7 mouse cellular contexts compared by ENCODE assay signal in genomic region chr10:58382621-58383101, GRCm38 (mm10). TPM values are rescaled to one million over a fixed set of nuclear protein-coding genes. Genes with fewer than 3 reads are reported as not detected.
DNase-seq lines count a peak whose midpoint lies in the region; ATAC-seq and TF ChIP-seq lines count a peak whose summit lies in the region.

No protein-coding gene starts in this region.

- peak; percentile 20 for DNase-seq in lung, postnatal 0 days (ENCODE audit: low spot score)
- DNase-seq in lung, postnatal 14 days, result no peak
- DNase-seq in forebrain, embryonic 14.5 days (ENCODE audit: low spot score), result peak; percentile 76
- no peak for DNase-seq in thymus, postnatal 25 days
- no peak for DNase-seq in thymus, postnatal 0 days (ENCODE audit: low spot score)

- peak; percentile 24 for TF ChIP-seq CTCF in lung, postnatal 0 days (IDR thresholded peaks at IDR 0.05)

- H3K9me3 ChIP-seq in lung, postnatal 0 days (ENCODE audit: low read length), result no peaks in the 10 kb centered on the region
- H3K9me3 ChIP-seq in forebrain, embryonic 14.5 days (replicated peaks; ENCODE audit: control insufficient read depth, low read length), result no peaks in the 10 kb centered on the region
- H3K9me3 ChIP-seq in liver, embryonic 12.5 days (replicated peaks), result no peaks in the 10 kb centered on the region
- no peaks in the 10 kb centered on the region for H3K9me3 ChIP-seq in stomach, embryonic 16.5 days (replicated peaks; ENCODE audit: control insufficient read depth, low read length)

- no peaks in the 10 kb centered on the region for H3K36me3 ChIP-seq in lung, postnatal 0 days (ENCODE audit: insufficient read depth, low read length)
- H3K36me3 ChIP-seq in forebrain, embryonic 14.5 days (ENCODE audit: control insufficient read depth, insufficient read depth, low read length), result no peaks in the 10 kb centered on the region
- H3K36me3 ChIP-seq in liver, embryonic 12.5 days, result peaks cover 17% of the 10 kb centered on the region
- no peaks in the 10 kb centered on the region for H3K36me3 ChIP-seq in stomach, embryonic 16.5 days (ENCODE audit: control insufficient read depth, insufficient read depth, low read length)

- TF ChIP-seq EP300 in lung, postnatal 0 days (IDR thresholded peaks at IDR 0.05), result no peak

- WGBS in lung, postnatal 0 days, result 23% methylated on average over 3 of the region's 3 CpGs
- WGBS in forebrain, embryonic 14.5 days, result 3% methylated on average over 3 of the region's 3 CpGs
- 25% methylated on average over 3 of the region's 3 CpGs for WGBS in liver, embryonic 12.5 days (ENCODE audit: insufficient replicate concordance)
- 24% methylated on average over 3 of the region's 3 CpGs for WGBS in stomach, embryonic 16.5 days

- ATAC-seq in lung, postnatal 0 days, result no peak
- peak; percentile 81 for ATAC-seq in forebrain, embryonic 14.5 days
- no peak for ATAC-seq in liver, embryonic 12.5 days
- ATAC-seq in stomach, embryonic 16.5 days (ENCODE audit: insufficient read depth, low FRiP score), result peak; percentile 56; the same call in 1 of the 2 replicates

- no peak overlapping the region for H3K4me2 ChIP-seq in lung, postnatal 0 days (replicated peaks; ENCODE audit: low read depth, low read length)
- H3K4me2 ChIP-seq in forebrain, embryonic 14.5 days (ENCODE audit: low read length), result peak overlapping the region; percentile 19; the same call in 1 of the 2 replicates
- no peak overlapping the region for H3K4me2 ChIP-seq in liver, embryonic 12.5 days
- H3K4me2 ChIP-seq in stomach, embryonic 16.5 days (ENCODE audit: low read depth, low read length), result peak overlapping the region; percentile 4; the same call in 1 of the 2 replicates

- H3K4me3 ChIP-seq in lung, postnatal 0 days (ENCODE audit: low read depth, low read length), result no peak overlapping the region
- no peak overlapping the region for H3K4me3 ChIP-seq in forebrain, embryonic 14.5 days (ENCODE audit: low read depth, low read length)
- H3K4me3 ChIP-seq in liver, embryonic 12.5 days, result no peak overlapping the region
- no peak overlapping the region for H3K4me3 ChIP-seq in stomach, embryonic 16.5 days (replicated peaks; ENCODE audit: low read length)

- no peak overlapping the region for H3K9ac ChIP-seq in lung, postnatal 0 days (replicated peaks; ENCODE audit: low read depth)
- H3K9ac ChIP-seq in forebrain, embryonic 14.5 days (ENCODE audit: low read length), result 0 out of 2 replicates have a peak overlapping the region, but pooled peaks have one; percentile 8
- H3K9ac ChIP-seq in liver, embryonic 12.5 days, result no peak overlapping the region
- no peak overlapping the region for H3K9ac ChIP-seq in stomach, embryonic 16.5 days (ENCODE audit: low read length)

- H3K4me1 ChIP-seq in lung, postnatal 0 days (ENCODE audit: insufficient read depth, low read depth, low read length), result peaks cover 7% of the 10 kb centered on the region; the same call in 1 of the 2 replicates
- H3K4me1 ChIP-seq in forebrain, embryonic 14.5 days (ENCODE audit: control insufficient read depth, insufficient read depth, low read length), result peaks cover 31% of the 10 kb centered on the region
- H3K4me1 ChIP-seq in liver, embryonic 12.5 days, result peaks cover 63% of the 10 kb centered on the region
- peaks cover 31% of the 10 kb centered on the region for H3K4me1 ChIP-seq in stomach, embryonic 16.5 days (ENCODE audit: control insufficient read depth, insufficient read depth, low read length)

- no peaks in the 10 kb centered on the region for H3K27me3 ChIP-seq in lung, postnatal 0 days (replicated peaks; ENCODE audit: insufficient read depth, low read length)
- no peaks in the 10 kb centered on the region for H3K27me3 ChIP-seq in forebrain, embryonic 14.5 days (replicated peaks; ENCODE audit: control insufficient read depth, insufficient read depth, low read length)
- H3K27me3 ChIP-seq in liver, embryonic 12.5 days (replicated peaks), result no peaks in the 10 kb centered on the region
- no peaks in the 10 kb centered on the region for H3K27me3 ChIP-seq in stomach, embryonic 16.5 days (ENCODE audit: control insufficient read depth, insufficient read depth, low read length)

- peak overlapping the region; percentile 16 for H3K27ac ChIP-seq in lung, postnatal 0 days (ENCODE audit: low read length)
- peak overlapping the region; percentile 78 for H3K27ac ChIP-seq in forebrain, embryonic 14.5 days (ENCODE audit: low read depth, low read length)
- peak overlapping the region; percentile 5; the same call in 1 of the 2 replicates for H3K27ac ChIP-seq in liver, embryonic 12.5 days
- H3K27ac ChIP-seq in stomach, embryonic 16.5 days (ENCODE audit: low read length), result peak overlapping the region; percentile 65

RNA-seq across cellular contexts. Expression of gene Lims1, which starts 59.4 kb away (rescaled TPM):
- polyA plus RNA-seq in lung, postnatal 0 days (2015; fragmentation: Nextera tagmentation; extraction: Ambion mirVana), result 314 and 322 TPM in 2 replicates
- polyA plus RNA-seq in forebrain, embryonic 14.5 days (2014; fragmentation: Nextera tagmentation; extraction: Ambion mirVana), result 66.8 and 68.1 TPM in 2 replicates
- polyA plus RNA-seq in liver, embryonic 12.5 days (2016; fragmentation: Nextera tagmentation; extraction: Ambion mirVana), result 112 and 121 TPM in 2 replicates
- polyA plus RNA-seq in stomach, embryonic 16.5 days (2015; fragmentation: Nextera tagmentation; extraction: Ambion mirVana), result 136 and 161 TPM in 2 replicates
- polyA plus RNA-seq in thymus, postnatal 0 days (2015; fragmentation: Nextera tagmentation; extraction: Ambion mirVana), result 141 and 155 TPM in 2 replicates

Comparison
In these comparisons a context has a peak if more than half of its experiments do, and no peak if none do; other contexts are left out.
1. DNase-seq: peak in lung, postnatal 0 days (single experiment) and forebrain, embryonic 14.5 days (single experiment); none in lung, postnatal 14 days (single experiment), thymus, postnatal 25 days (single experiment) and thymus, postnatal 0 days (single experiment).
2. ATAC-seq: peak in forebrain, embryonic 14.5 days (single experiment) and stomach, embryonic 16.5 days (single experiment); none in lung, postnatal 0 days (single experiment) and liver, embryonic 12.5 days (single experiment).
3. H3K27ac ChIP-seq: peak in every context shown above with its lines; median percentile 78 in forebrain, embryonic 14.5 days; 65 in stomach, embryonic 16.5 days; 16 in lung, postnatal 0 days; 5 in liver, embryonic 12.5 days.
4. H3K4me2 ChIP-seq: peak in forebrain, embryonic 14.5 days (single experiment) and stomach, embryonic 16.5 days (single experiment); none in lung, postnatal 0 days (single experiment) and liver, embryonic 12.5 days (single experiment).